Mouse (Mus musculus) layer of hippocampus, adult 11-12 months (tissue): ENCODE measurements around the gene Pdzd7.

Experiments
- DNase-seq: peaks from one replicate; pipeline ENCODE4 v3.0.0; 2022; ENCODE audit warnings: low spot score

Gene Pdzd7

DNA sequence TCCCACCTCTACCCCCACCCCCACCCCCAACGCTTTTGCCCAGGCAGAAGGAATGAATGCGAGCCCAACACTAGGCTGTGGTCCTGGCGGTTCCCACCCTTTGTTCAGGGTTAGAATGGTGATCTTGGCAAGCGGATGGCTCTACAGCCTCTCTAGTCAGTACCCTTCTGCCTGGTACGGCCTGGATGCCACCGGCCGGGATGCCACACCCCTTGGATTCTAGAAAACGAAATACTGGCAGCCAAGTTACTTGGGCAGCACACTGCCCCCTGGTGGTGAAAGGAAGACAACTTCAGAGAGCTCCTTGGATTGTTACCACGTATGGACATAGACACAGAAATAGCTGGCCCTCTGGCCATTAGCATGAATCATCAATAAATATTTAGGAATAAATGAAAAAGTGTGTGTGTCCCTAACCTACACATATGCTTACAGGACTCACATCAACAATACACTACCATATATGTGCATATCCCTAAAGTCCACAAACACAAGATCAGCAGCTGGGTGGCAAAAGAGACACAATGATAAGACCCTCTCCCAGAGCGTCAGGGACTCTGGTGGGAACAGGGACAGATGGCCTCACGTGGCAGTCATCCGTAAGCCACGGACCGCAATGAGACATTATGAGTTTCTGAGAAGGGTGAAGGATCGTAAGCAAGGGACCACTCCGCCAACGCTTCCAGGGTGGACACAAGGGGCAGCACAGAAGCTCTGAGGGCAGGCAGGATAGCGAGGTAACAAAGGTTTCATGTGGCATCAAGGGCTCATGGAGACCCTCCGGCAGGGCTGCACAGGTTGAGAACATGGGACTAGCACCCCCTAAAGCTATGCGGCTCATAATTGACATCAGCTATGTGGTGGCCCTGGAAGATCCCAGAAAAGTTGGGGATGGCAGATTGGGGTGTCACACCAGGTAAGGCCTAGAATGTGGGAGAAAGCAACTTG is 14.5 kb downstream of the Pdzd7 start:
- peak; percentile 89 for DNase-seq

DNA sequence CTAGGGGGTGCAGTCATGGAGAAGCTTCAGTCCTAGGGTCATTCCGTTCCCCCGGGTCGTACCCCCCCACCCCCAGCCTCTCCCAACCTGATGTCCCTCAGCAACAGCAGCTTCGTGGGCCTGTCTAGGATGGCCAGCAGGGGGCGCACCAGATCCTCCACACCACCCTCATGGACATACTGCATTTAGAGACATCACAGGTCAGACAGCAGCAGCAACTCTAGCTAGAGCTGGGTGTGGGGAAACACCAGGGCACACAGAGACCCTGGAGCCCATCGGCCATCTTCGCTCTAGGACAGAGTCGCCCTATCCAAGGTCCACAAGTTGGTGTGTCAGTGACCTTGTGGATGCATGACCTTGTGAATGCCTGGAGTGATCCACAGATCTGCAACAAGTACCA is 15.4 kb downstream of the Pdzd7 start:
- peak; percentile 76 for DNase-seq

GRCm38 (mm10) chr19:45029571-45029970 is 15.9 kb downstream of the Pdzd7 start:
- no peak for DNase-seq

GRCm38 (mm10) chr19:45028746-45029145 is 16.8 kb downstream of the Pdzd7 start:
- DNase-seq: no peak

- peak; percentile 65 for DNase-seq
Measured at GRCm38 (mm10) chr19:45027848-45028247, 17.7 kb downstream of the Pdzd7 start.

GRCm38 (mm10) chr19:45026958-45027670 is 18.4 kb downstream of the Pdzd7 start:
- no peak for DNase-seq

GRCm38 (mm10) chr19:45025937-45026568 is 19.5 kb downstream of the Pdzd7 start:
- no peak for DNase-seq

GRCm38 (mm10) chr19:45024775-45025174 is 20.7 kb downstream of the Pdzd7 start:
- no peak for DNase-seq

GRCm38 (mm10) chr19:45023993-45024392 is 21.5 kb downstream of the Pdzd7 start:
- DNase-seq: no peak

DNA sequence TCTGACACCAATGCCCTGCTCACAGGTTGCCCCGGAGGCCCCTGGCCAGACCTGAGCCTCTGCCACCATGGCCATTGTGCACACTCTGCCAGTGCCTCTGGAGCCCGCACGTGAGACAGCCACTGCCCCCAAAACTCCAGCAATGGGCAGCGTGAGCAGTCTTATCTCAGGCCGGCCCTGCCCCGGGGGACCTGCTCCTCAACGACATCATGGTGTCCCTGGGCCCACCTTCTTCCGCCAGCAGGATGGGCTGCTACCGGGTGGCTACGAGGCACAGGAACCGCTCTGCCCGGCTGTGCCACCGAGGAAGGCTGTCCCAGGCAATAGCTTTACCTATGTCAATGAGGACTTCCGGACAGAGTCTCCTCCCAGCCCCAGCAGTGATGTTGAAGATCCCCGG is 24.2 kb downstream of the Pdzd7 start:
- DNase-seq: no peak

DNA sequence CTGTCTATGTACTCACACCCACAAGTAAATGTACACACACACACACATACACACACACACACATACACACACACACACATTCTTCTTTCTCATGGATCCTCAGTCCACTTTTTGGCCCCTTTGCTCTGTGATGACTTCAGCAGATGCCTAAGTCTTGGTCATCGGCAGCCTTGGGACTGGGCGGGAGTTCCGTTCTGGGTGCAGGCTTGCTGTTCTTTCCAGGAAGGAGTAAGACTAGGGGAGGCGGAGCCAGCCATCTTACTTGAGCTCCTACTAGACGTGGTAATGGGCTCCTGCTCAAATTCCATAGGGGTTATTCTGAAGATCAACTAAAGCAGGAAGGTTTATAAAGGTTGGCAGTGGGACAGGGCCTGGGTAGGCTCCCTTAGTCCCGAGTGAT is 25.2 kb downstream of the Pdzd7 start:
- DNase-seq: no peak

GRCm38 (mm10) chr19:45018351-45018831 is 27.1 kb downstream of the Pdzd7 start:
- DNase-seq: no peak

- peak; percentile 85 for DNase-seq
Measured at GRCm38 (mm10) chr19:45017909-45018308, 27.6 kb downstream of the Pdzd7 start.

GRCm38 (mm10) chr19:45017216-45017771 is 28.2 kb downstream of the Pdzd7 start:
- DNase-seq: peak; percentile 78

- DNase-seq: peak; percentile 74
Measured at GRCm38 (mm10) chr19:45016341-45017215, 28.9 kb downstream of the Pdzd7 start.

- no peak for DNase-seq
Measured at GRCm38 (mm10) chr19:45015518-45016281, 29.8 kb downstream of the Pdzd7 start.

- no peak for DNase-seq
Measured at GRCm38 (mm10) chr19:45014981-45015402, 30.5 kb downstream of the Pdzd7 start.

DNA sequence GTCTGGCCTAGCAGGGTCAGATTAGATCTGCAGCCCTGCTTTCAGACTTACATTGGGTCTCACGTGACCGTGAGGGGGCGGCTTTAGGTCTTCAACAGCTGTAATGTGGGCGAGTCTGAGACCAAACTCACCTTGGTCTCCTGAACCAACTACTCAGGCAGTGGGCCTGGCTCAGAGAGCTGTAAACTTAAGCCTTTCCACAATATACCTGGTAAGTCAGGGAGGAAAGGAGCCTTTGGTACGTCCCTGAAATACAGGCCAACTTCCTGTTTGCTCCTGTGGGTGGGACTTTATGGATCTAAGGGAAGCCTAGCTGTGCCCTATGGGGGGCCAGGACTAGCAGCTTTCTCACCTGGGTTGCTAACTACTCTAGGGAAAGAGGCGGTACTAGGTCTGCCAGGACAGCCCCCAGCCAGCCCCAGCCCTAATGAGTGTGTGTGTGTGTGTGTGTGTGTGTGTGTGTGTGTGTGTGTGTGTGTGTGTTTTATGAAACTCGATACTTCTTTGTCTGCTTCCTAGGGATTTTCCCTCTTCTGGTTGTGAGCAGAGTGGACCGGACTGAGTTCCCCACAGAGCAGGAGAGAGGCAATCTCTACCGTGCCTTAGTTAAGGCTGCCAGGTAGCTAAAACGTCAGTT is 31.1 kb downstream of the Pdzd7 start, which contains the start of gene Lzts2:
Gene Lzts2, plus strand, starts transcription at position 80 of the 637 bp plus-strand sequence.
- DNase-seq: no peak

GRCm38 (mm10) chr19:45013581-45014225 is 31.8 kb downstream of the Pdzd7 start:
- no peak for DNase-seq
